Mouse (Mus musculus) cerebellum, postnatal 10 days (tissue): ENCODE data around the gene Ifngr2.

Source experiments
- DNase-seq, 2 experiments: peaks; one replicate each; pipeline ENCODE4 v3.0.0; 2021; ENCODE audit warnings: mixed read lengths in 2 of 2

Ifngr2 gene

DNA sequence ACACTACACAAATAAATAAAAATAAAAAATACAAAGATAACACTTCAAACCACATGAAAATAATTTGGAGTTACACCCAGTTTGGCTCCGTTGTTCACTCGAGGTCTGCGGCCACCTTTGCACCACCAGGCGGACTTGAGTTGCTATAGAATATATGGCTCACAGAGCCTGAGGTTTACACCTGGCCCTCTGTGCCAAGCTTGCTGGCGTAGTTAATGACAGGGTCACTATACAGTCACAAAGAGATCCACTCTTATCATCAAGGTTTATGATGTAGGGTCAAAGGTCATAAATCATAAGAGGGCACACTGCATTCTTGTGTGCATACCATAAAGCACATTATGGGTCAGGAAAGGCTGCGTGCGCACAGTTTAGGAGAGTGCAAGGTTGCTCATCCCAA is 19.1 kb downstream of the Ifngr2 start:
- no peak for DNase-seq

DNA sequence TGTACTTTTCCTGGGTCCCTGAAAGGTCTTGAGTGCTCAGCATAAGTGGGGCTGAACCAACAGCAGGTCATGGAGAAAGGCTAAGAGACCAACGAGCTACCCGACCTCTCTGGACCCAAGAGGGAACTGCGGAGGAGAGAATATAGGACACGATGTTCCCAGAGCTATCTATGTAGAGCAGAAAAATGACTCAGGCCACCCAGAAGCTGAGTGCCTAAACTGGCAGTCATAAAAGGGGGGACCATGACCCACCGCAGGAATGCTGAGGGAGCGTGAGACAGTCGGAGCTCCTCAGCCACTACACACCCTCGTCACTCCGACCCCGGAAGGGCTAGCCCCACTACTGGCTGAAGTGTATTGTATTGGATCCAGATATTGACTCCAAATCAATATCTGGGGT is 22.1 kb downstream of the Ifngr2 start:
- no peak for DNase-seq

DNA sequence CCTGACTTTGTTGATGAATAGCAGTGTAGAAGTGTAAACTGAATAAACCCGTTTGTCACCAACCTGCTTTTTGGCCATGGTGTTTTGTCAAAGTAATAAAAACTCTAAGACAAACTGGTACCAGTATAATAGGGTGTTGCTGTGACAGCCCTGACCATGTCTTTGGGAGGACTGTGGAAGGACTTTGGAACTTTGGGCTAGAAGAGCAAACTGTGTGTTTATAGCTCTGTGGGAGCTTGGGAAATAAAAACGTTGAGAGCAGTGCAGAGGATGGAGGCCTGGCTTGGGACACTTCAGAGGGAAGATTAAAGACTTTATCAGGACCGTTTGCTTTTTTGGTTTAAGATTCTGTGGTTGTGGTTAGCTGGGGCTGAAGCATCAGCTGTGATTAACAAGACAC is 24.2 kb downstream of the Ifngr2 start:
- DNase-seq = no peak

DNA sequence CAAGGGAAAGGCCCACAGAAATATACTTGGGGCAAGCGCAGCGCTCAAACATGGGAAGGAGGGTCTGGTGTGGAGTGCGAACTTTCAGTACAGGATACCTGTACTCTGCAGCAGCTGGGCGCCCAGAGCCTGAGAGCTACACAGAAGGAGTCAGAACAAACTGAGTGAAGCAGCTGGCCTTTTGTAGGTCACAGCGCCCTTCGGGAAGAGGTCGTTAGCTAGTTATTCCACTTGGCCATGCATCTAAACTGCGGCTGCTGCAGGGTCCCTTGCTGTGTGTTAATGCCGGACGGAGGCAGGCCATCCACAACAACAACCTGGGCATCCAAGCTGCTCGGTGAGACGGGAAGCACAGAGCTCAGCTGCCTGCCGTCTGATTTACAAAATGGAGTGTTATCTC is 28.3 kb downstream of the Ifngr2 start:
- DNase-seq = no peak

DNA sequence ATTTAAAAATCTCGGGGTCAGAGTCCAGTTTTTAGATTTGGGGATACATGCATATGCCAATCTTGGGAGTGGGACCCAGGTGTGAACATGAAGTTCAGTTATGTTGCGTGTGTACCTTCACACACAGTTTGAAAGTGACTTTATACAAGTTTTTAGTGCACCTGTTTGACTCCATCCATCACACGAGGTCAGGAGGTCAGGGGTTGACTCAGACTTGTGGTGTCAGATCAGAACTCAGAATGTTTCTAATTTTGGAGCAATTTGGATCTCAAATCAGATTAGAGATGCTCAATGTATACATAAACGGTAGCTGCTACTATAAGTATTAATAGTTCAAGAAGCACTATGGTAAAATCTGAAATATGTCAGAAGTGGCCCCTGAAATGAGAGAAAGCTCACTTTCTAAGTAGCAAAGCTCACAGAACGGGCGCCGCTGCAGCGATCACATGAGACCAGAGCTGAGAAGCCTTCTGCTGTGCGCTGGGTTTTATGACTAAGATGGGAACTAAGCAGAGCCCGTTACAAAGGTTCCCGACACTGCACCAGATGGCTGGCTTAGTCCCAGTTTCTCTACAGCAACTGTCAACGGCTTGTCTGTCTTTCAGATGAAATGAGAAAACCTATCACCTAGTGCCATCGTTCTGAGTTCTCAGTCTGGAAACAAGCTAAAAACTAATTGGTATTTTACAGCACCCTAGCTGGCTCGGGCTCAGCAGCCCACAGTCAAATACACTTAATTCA is 32.3 kb downstream of the Ifngr2 start:
- DNase-seq = peak; percentile 58 to 60

DNA sequence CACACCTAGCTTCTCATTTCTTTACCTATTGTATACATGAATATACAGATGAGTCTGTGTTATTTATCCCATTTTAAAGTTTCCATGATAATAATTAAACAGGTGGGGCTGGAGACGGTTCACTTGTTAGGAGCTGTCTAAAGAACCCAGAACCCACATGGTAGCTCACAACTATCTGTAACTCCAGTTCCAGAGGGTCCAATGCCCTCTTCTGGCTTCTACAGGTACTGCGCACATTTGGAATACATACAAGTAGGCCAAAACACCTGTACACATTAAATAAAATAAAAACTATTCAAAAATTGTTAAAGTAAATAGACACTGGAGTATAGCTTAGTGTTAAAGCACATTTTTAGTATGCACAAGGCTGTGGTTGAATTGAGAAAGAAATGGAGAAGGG is 35.4 kb downstream of the Ifngr2 start:
- DNase-seq = peak; percentile 64 to 71

DNA sequence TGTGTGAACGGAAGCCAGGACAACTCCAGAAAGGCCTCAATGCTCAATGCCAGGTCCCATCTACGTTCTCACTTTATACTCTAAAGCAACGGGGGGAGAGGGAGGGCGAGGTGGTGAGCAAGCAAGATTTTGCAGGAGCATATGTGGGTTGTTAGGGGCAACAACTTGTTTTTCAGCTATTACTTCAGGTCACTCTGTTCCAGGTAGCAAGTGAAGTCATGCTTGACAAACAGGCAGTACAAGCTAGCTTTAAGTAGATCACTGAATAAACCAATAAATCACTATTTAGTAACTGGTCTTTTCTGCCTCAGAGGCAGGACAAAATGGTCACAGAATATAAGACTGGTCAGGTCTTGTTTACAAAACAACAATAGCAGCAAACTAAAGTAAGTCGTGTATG is 38.7 kb downstream of the Ifngr2 start:
- DNase-seq = no peak

DNA sequence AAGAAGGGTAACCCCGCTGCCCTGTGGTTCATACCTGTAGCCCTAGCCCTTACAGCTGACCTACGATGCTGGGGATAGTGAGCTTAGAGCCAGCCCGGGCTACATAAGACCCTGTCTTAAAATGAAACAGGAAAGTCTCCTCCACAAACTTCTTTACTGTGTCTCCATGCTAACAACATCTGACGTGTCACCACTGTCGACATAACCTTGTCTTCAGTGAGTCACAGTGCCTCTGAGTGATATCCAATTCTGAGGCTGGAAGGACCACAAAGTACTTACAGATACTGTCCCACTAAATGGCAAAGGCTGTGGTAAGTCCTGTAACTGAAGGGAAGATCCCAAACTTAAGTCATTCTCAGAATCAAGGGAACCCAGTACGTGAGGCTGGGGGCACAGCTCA is 39.4 kb downstream of the Ifngr2 start:
- no peak for DNase-seq

DNA sequence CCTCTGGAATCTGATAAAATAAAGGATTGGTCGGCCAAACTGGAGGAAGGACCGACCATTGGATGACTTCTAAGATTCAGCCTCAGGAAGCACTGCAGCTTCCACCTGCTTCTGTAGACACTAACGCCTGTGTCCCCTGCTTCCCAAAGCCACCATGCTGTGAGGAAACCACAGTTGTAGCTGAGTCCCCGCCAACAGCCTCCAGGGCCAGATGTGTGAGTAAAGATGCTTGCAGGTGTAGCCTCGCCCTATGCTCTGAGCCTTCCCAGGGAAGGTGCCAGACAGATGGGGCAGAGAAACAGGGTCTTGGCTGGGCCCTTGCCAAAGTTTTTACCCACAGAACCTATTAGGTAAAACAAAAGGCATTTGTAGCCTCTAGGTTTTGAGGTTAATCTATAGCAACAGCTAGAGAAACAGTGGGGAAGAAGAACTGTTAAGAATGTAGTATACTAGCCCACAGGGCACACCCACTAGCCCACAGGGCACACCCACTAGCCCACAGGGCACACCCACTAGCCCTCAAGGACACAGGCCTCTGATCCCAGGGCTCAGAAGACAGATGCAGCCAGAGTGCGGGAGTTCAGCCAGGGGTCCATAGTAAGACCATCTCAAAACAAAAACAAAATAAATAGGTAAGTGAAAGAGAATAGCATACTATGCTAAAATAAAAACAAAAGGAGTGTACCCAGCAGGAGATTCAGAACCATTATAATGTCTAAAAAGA is 41.0 kb downstream of the Ifngr2 start:
- no peak for DNase-seq

DNA sequence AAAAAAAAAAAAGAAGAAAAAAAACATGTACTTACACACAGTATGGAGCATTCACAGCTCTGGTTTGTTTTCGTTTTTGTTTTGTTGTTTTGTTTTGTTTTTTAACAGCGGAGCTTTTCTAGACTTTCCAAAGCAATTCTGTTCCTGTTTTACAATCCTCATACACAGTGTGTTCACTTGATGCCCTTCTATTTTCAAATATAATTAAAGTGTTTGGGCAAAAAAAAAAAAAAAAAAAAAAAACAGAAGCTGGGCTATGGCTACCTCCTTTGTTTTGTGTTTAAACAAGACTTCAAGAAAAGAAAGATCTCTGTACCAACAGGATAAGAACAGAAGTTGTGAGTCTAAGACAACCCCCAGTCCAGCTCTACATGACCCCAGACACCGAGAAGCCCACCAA is 41.8 kb downstream of the Ifngr2 start:
- no peak for DNase-seq

DNA sequence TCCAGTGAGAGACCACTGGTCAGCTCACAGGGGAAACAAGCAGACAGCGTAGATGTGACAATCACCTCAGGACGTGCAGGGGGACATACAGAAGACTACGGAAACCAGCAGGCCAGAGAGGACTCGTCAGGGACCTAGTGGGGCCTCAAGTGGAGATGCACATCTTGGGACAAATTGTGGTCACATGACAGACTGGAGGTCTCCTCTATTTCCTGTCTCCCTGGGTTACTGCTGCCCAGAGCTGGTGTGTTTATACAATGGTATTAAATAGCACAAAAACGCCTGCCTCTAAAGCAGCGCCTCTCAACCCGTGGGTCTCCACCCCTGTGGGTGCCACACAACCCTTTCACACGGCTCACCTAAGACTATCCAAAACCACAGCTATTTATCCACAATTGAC is 45.3 kb downstream of the Ifngr2 start:
- no peak for DNase-seq

DNA sequence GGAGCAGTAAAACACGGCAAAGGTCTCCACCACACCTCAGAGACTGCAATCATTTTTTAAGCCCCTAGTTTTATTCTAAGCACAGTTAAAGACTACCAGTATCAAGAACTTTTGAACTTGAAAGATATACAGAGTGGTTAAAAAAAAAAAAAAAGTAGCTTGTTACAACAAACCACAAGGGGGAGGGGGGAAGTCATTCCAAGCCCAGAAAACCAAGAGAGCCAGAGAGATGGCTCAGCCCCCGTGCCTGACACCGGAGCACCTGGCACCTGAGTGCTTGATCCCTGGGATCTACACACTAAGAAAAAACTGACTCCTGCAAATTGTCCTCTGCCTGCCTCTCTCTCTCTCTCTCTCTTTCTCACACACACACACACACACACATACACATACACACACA is 46.4 kb downstream of the Ifngr2 start:
- DNase-seq = no peak

DNA sequence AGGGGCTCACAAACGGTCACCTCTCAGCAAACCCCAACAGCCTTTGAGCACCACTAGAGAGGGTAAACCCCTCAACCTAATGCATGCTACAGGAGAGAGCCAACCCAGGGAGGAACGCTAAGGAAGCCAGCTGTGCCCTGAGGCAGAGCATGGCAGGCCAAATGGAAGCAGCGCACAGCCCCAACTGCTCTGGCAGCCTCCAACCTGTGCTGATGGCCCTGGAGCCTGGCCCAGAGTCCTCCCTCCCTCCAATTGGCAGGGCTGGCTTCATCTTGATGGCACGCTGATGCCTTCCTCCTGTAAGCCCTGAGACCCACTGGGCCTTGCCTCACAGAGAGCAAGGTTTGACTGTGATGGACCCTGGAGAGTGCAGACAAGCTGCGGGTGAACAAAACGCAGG is 48.2 kb downstream of the Ifngr2 start:
- DNase-seq = peak; percentile 92 to 95

DNA sequence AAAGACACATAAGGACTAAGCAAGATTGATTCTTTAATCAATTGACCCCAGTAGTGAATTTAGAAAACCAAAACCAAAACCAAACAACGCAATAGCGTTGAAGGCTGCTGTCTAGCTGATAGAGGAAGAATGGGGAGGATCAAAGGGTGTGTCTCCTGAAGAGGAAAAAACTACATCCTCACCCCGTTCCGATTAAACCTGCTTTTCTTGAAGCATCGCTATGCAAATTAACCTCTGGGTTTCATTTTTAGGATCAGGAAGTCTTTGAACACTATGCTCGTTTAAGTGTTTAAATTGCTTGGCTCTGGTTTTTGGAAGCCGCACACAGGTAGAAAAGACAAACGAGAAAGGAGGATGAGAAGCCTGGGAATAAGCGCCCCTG is 49.5 kb downstream of the Ifngr2 start:
- no peak for DNase-seq

DNA sequence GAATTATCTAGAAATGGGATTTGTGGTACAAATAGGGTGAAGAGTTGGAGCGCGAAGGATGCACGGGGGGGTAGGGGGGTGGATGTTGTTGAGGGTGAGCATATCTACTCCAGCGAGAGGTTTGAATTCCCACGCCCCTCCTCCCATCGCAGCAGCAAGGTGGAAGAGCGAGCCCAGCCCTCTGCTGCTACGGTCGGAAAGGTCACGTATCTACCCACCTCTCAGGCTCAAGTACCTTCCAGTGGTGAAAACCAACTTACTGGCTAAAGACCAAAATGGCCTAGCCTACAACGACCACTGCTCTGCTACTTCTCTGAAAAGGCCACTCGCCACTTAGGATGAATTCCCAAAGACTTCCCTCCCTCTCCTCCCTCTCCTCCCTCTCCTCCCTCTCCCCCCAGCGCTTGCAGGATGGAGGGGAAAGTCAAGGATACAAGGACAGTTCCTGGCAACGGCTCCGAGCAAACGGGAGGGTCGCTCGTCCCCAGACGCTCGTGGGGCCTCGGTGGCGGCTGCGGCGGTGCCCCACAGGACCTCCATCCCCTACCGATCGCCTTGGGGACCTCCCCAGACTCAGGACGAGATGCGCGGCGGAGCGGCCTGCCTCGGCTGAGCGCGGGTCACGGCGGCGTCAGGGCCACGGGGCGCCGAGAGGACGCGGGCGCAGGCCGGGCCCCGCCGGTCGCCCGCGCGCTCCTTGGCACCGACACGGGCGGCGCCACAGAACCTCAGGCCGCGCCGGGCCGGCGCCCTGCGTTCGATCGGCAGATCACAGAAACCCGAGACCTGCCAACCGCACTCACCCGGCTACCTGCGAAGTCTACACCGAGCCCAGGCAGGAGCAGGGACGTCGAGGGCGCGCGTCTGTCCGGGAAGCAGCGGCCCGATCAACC is 50.2 kb downstream of the Ifngr2 start:
- DNase-seq = peak in 1 of 2 experiments; percentile 55

DNA sequence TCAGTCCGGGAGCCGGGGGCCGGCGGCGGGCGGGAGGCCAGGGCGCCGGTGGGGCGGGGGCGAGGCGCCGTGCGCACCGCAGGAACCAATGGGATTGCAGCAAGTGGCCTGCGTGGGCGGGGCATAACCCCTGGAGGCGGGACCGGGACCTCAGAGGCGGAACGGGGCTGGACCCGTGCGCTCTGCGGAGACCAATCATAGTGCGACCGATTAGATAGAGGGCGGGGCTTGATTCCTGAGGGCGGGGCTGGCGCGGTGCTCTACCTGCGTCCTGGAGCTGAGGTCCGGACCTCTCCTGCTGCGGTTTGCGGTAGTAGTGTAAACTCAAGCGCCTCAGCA is 50.8 kb downstream of the Ifngr2 start, which contains the start of gene Tmem50b:
Gene Tmem50b, minus strand, starts transcription at position 129 of the 339 bp plus-strand sequence.
- peak; percentile 100 for DNase-seq

DNA sequence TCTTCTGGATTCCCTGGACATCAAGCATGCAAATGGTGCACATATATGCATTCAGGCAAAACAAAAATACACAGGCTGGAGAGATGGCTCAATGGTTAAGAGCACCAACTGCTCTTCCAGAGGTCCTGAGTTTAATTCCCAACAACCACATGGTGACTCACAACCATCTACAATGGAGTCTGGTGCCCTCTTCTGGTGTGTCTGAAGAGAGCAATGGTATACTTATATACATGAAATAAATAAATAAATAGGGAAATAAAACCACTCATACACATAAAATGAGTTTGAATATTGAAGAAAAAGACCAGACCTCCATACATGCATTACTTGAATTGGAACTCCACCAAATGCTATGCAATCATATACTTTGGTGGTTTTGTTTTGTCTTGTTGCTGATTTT is 52.4 kb downstream of the Ifngr2 start:
- no peak for DNase-seq

DNA sequence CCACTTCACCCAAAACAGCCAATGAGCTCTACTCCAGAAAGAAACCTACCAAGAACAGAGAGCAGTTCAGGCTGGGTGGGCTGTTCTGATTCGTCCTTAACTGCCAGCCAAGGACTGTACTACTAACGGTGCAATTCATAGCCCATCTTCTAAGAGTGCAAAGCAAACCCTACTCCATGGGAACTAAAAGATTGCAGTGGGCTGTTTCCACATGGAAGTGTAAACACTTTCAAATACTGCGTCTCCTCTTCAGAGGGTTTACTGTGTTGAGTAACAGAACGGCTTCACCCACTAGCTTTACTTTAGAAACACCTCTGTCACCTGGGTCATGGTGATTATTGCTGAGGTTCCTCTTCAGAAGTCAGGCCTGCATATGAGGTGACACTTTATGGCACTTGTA is 54.2 kb downstream of the Ifngr2 start:
- no peak for DNase-seq

DNA sequence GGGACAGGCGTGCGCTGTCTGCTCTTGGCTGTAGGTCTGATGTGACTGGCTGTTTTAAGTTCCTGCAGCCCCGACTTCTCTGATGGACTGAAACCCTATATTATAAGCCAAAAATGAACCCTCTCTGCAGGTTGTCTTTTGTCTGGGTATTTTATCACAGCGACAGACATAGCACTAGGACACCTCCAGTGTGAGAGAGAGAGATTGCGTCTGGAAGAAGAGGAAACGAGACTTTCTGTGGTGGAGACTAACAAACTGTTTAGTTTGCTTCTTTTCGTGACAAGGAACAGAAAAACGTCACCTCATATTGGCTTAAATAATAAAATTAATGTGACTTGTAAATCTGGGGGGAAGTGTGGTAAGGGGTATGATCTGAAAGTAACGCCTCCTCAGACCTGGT is 54.8 kb downstream of the Ifngr2 start:
- no peak for DNase-seq

DNA sequence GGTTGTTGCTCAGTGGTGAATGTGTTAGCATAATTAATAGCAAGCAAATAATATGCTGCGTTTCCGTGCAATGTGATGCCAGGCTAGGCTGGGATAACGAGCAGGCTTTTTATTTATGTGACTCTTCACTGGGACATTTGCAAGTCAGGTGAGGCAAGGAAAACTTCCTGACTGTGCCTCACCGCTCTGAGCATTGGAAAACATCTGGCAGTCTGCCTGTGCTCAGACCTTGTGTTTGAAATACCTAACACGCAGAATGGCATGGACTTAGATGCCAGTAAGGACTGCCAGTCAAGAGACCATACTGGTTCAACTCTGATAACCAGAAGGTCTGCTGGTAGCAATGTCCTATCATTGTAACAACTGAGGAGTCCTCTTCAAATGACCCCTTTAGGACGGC is 58.3 kb downstream of the Ifngr2 start:
- DNase-seq = no peak

DNA sequence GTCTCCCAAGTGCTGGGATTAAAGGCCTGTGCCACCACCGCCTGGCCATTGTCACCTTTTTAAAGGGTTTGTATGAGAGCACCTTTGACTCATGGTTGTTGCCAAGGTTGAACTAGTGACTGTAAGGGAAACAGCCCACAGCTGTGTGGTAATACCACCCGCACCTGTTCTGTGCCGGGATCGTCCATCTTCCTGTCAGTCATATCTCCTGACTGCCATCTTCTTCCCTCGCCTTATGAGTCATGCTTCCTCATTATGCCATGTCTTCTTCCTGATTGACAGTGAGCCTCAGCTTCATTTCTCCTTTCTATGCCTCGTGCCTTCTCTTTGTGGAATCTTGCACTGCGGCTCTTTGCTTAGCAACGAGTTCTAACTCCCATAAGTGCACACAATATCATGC is 60.1 kb downstream of the Ifngr2 start:
- no peak for DNase-seq

DNA sequence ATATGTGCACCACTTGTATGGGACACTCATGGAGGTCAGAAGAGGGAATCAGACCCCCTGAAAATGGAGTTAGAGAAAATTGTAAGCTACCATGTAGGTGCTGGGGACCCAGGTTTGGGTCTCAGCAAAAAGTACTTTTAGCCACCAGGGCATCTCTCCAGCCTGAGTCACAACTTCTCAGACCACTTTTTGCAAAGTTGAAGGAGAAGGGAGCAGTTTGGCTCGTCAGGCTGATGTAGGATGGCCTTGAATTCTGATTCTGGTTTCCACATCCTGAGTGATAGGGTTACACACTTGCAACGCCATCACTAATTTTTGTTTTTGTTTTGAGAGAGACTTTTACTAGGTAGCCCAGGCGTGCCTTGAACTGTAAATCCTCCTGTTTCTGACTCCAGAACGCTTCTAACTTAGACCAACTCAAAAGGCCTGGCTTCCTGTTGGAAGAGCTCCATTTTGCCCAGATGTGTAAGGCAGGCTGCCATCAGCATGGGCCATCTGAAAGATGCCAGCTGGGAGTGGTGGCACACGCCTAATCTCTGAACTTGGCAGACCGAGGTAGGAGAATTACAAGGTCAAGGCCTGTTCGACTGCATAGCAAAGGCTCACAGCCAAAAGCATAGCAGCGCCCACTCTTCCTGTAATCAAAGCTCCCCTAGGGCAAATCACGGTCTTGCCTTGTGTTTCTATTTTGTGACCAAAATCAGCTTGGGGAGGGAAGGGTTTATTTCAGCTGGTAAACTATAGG is 62.8 kb downstream of the Ifngr2 start:
- DNase-seq = peak; percentile 50 to 63

DNA sequence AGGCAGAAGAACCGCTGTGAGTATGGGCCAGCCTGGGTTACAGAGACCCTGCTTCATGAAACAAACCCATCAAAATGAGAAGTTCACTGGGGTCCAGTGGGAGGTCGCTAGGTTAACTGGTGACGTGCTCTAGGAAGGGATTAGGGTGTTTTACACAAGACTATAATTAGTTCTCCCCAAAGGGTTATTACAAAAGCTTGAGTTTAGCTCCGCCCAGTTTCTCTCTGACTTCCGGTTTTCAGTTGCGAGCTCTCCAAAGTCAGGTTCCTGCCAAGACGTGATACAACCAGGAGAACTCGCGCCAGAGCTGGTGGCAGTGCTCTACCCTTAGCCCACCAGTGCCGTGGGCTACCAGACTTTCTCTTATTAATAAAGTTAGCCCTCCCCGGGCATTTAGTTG is 64.4 kb downstream of the Ifngr2 start:
- no peak for DNase-seq
